Mouse (Mus musculus): ENCODE results near the gene Thbs4. TPM values are rescaled to one million over a fixed set of nuclear protein-coding genes. Genes with fewer than 3 reads are reported as not detected.

The Thbs4 gene
- polyA plus RNA-seq, 1 experiment = not detected

DNA sequence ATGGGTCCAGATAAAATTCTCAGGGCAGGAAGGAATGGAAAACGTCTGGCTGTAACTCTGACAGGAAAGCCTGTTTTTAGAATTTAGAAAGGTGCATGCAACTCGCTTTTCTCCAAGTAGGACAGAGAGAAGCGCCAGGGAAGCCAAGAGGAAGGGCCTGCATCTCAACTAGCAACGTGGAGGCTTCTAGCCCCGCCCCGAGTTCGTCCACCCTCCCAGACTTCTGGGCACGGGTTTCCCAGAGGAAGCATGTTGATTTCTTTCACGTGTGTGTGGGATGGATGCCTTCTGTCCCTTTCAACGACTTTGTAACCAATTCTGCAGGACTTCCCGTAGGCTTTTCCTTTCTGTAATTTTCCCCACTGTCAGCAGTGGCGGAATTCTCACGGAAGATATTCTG, 64.8 kb downstream of the Thbs4 start:
- H3K27ac ChIP-seq (ENCODE audit: control insufficient read depth, insufficient read depth, low read depth, low read length, poor library complexity) = no peak overlapping the region
- H3K4me3 ChIP-seq (replicated peaks; ENCODE audit: control insufficient read depth, low read depth, low read length) = no peak overlapping the region
- no peak for TF ChIP-seq POLR2A (IDR thresholded peaks at IDR 0.05; ENCODE audit: borderline replicate concordance, control insufficient read depth, low read depth, low read length)
- TF ChIP-seq CTCF (IDR thresholded peaks at IDR 0.05; ENCODE audit: control insufficient read depth, insufficient read depth, low read length) = no peak
- H3K4me1 ChIP-seq (ENCODE audit: control insufficient read depth, insufficient read depth, low read length) = peaks cover 1% of the 10 kb centered on the region; the same call in 1 of the 2 replicates
- 60% methylated on average over 13 of the region's 13 CpGs for WGBS

DNA sequence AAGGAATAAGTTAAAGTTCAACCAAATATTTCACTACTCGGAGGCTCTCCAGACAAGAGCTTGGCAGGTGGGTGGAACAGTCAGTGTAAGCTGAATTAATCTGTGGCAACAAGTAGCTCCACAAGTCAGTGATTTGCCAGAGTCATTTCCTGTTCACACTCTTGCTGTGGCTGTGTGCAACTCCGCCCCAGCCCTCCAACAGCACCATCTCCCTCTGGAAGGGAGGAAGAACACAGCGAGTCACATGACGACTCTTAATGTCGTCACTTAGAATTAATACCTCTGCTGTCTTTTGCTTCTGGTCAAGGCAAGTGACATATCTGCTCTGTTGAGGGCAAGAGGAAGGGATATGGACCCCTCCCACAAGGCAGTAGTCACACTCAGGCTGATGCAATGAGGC, 72.2 kb downstream of the Thbs4 start:
- no peak for TF ChIP-seq POLR2A (IDR thresholded peaks at IDR 0.05; ENCODE audit: borderline replicate concordance, control insufficient read depth, low read depth, low read length)
- TF ChIP-seq CTCF (IDR thresholded peaks at IDR 0.05; ENCODE audit: control insufficient read depth, insufficient read depth, low read length) = no peak
- Histone ChIP-seq H3K4me1 (ENCODE audit: control insufficient read depth, insufficient read depth, low read length) (no peaks in the 10 kb centered on the region), H3K4me3 (replicated peaks; ENCODE audit: control insufficient read depth, low read depth, low read length) (no peak overlapping the region), H3K27ac (ENCODE audit: control insufficient read depth, insufficient read depth, low read depth, low read length, poor library complexity) (no peak overlapping the region)
- WGBS = 36% methylated on average over 5 of the region's 5 CpGs

DNA sequence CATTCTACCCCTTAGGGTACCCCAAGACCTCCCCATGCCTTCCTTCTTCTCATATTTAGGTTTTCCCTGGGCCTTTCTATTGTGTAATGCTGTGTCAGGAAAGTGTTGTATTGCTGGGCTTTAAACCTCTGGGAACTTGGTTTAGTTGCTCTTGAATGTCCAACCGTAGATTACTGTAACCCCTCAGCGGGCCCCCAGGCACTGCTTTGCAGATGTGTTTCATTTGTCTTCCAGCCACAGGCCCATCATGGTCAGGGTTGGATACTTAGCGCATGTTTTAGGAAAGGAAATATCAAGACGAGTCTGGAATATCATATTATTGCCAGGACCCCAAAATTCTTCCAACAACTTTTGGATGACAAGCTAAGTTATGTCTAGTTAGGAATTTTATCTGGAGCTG, 73.6 kb downstream of the Thbs4 start:
- WGBS = 78% methylated on average over 4 of the region's 4 CpGs
- no peak for TF ChIP-seq CTCF (IDR thresholded peaks at IDR 0.05; ENCODE audit: control insufficient read depth, insufficient read depth, low read length)
- no peak for TF ChIP-seq POLR2A (IDR thresholded peaks at IDR 0.05; ENCODE audit: borderline replicate concordance, control insufficient read depth, low read depth, low read length)
- no peaks in the 10 kb centered on the region for H3K4me1 ChIP-seq (ENCODE audit: control insufficient read depth, insufficient read depth, low read length)
- H3K27ac ChIP-seq (ENCODE audit: control insufficient read depth, insufficient read depth, low read depth, low read length, poor library complexity) = no peak overlapping the region
- H3K4me3 ChIP-seq (replicated peaks; ENCODE audit: control insufficient read depth, low read depth, low read length) = no peak overlapping the region

DNA sequence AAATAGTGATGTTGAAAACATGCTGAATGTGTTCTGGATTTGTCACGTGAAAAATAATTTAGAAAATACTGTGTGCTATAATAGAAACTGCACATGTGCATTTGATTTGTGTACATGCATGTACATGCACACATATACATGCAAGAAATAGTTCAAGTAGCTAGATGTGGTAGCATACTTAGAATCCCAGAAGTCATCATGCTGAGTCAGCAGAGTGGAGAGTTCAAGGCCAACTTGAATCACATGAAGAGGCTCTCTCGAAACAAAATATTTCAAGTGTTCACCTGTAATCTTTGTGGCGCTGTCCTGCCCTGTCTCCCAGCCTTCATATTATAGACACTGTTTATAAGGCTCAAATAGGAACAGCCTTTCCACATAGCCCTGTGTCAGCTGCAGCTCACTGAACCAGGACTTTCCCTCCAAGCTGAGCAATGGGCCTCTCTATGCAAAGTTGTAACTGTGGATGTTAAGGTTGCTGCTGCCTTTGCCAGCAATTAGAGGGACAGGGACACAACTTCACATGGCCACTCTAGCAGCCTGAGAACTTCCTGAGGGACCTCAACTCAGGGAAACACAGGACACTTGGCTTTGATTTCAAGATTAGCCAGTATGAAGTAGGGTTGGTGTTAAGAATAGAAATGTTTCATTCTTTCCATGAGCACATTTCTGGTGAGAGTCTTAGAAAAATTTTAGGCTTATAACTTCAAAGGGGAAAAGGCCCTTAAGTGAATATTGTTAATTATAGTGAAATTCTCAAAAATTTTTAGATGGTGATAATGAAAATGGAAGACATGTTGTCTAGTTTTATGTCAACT, 76.6 kb downstream of the Thbs4 start:
- 76% methylated on average over 3 of the region's 3 CpGs for WGBS
- Histone ChIP-seq H3K4me3 (replicated peaks; ENCODE audit: control insufficient read depth, low read depth, low read length) (no peak overlapping the region), H3K4me1 (ENCODE audit: control insufficient read depth, insufficient read depth, low read length) (no peaks in the 10 kb centered on the region), H3K27ac (ENCODE audit: control insufficient read depth, insufficient read depth, low read depth, low read length, poor library complexity) (no peak overlapping the region)
- TF ChIP-seq CTCF (IDR thresholded peaks at IDR 0.05; ENCODE audit: control insufficient read depth, insufficient read depth, low read length) = no peak
- TF ChIP-seq POLR2A (IDR thresholded peaks at IDR 0.05; ENCODE audit: borderline replicate concordance, control insufficient read depth, low read depth, low read length) = no peak

DNA sequence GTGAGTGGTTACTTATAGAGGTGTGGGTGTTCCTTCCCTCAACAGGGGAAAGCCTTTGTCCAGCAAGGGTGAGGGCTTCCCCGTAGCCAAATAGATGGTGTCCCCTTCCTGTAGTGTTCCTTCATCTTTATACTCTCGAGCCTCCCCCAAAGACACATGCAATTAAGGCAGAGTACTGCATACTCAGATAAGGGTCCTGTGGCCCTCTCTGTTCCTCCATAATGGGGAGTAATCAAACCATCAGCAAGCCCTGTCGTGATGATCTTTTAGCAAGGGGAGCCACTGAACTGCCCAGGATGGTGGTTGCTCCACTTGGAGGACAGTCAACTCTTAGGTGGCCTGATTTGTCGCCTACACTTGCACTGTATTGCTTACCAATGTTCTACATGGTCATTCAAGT, 82.0 kb downstream of the Thbs4 start:
- Histone ChIP-seq H3K4me1 (ENCODE audit: control insufficient read depth, insufficient read depth, low read length) (no peaks in the 10 kb centered on the region; the same call in 1 of the 2 replicates), H3K27ac (ENCODE audit: control insufficient read depth, insufficient read depth, low read depth, low read length, poor library complexity) (no peak overlapping the region), H3K4me3 (replicated peaks; ENCODE audit: control insufficient read depth, low read depth, low read length) (no peak overlapping the region)
- 77% methylated on average over 4 of the region's 4 CpGs for WGBS
- TF ChIP-seq POLR2A (IDR thresholded peaks at IDR 0.05; ENCODE audit: borderline replicate concordance, control insufficient read depth, low read depth, low read length) = no peak
- TF ChIP-seq CTCF (IDR thresholded peaks at IDR 0.05; ENCODE audit: control insufficient read depth, insufficient read depth, low read length) = no peak

DNA sequence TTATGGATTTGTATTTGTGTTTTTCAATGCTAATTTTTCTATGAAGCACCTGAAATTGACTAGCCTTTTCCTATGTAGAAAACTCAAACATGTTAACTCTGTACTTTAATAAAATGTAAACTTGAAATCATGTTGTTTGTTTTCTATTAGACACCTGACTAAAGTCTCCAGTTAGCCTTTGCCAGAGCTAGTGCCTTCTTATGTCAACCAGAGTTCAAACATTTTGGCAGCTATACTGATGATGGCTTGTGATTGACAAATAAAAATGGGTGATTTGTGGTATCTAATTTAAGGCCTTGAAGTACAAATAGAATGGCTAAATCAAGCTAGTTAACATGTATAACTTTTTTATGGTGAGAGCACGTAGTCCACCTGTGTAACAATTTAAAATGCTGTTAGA, 82.8 kb downstream of the Thbs4 start:
- H3K4me1 ChIP-seq (ENCODE audit: control insufficient read depth, insufficient read depth, low read length) = no peaks in the 10 kb centered on the region; the same call in 1 of the 2 replicates
- no peak for TF ChIP-seq CTCF (IDR thresholded peaks at IDR 0.05; ENCODE audit: control insufficient read depth, insufficient read depth, low read length)
- TF ChIP-seq POLR2A (IDR thresholded peaks at IDR 0.05; ENCODE audit: borderline replicate concordance, control insufficient read depth, low read depth, low read length) = no peak
- WGBS = 90% methylated on average over 1 of the region's 1 CpGs
- H3K27ac ChIP-seq (ENCODE audit: control insufficient read depth, insufficient read depth, low read depth, low read length, poor library complexity) = no peak overlapping the region
- no peak overlapping the region for H3K4me3 ChIP-seq (replicated peaks; ENCODE audit: control insufficient read depth, low read depth, low read length)

DNA sequence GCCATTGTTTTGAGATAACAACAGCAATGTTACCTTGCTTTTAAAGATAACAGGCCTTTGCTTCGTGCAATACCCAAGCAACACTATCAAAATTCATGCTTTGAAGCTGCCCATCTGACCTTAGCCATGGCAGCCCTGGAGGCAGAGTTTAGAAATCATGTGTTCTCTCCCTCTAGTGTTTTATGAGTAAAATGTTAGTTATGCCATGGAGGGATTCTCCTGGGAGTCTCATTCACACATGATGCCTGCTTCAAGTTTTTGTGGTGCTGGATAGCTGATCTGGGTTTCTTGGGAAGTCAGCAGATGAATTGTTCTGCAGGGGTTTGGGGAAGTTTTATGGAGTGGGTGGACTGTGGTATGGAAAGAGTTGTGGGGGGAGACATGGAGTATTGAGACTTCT, 84.3 kb downstream of the Thbs4 start:
- 67% methylated on average over 1 of the region's 1 CpGs for WGBS
- no peak overlapping the region for H3K27ac ChIP-seq (ENCODE audit: control insufficient read depth, insufficient read depth, low read depth, low read length, poor library complexity)
- no peak overlapping the region for H3K4me3 ChIP-seq (replicated peaks; ENCODE audit: control insufficient read depth, low read depth, low read length)
- TF ChIP-seq POLR2A (IDR thresholded peaks at IDR 0.05; ENCODE audit: borderline replicate concordance, control insufficient read depth, low read depth, low read length) = no peak
- TF ChIP-seq CTCF (IDR thresholded peaks at IDR 0.05; ENCODE audit: control insufficient read depth, insufficient read depth, low read length) = no peak
- H3K4me1 ChIP-seq (ENCODE audit: control insufficient read depth, insufficient read depth, low read length) = no peaks in the 10 kb centered on the region; the same call in 1 of the 2 replicates

DNA sequence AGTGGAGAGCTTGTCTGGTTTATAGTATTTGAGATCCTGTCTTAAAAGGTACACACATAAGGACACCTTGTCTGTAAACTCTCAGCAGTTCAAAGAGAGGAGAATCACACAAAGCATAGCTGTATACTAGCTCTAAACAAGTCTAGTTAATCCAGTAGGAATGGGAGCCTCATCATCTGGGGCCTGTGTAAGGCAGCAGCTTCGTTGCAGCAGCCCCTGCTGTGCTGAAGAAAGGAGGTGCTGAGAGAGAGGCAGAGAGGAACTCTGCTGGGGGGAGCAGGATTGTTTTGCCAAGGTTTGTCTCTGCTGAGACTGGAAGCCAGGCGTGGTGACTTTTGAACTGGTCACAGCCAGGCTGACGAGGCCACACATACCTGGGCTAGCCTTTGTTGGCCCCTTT, 85.1 kb downstream of the Thbs4 start:
- H3K27ac ChIP-seq (ENCODE audit: control insufficient read depth, insufficient read depth, low read depth, low read length, poor library complexity) = no peak overlapping the region
- no peak for TF ChIP-seq CTCF (IDR thresholded peaks at IDR 0.05; ENCODE audit: control insufficient read depth, insufficient read depth, low read length)
- no peak for TF ChIP-seq POLR2A (IDR thresholded peaks at IDR 0.05; ENCODE audit: borderline replicate concordance, control insufficient read depth, low read depth, low read length)
- no peak overlapping the region for H3K4me3 ChIP-seq (replicated peaks; ENCODE audit: control insufficient read depth, low read depth, low read length)
- 86% methylated on average over 3 of the region's 3 CpGs for WGBS
- H3K4me1 ChIP-seq (ENCODE audit: control insufficient read depth, insufficient read depth, low read length) = no peaks in the 10 kb centered on the region; the same call in 1 of the 2 replicates

Data from bone marrow, adult 2 months (tissue).